Mouse (Mus musculus) ZHBTc4 (cell line): ENCODE measurements around the gene Tial1.

Experiments
- DNase-seq: peaks from one replicate; pipeline ENCODE4 v3.0.0-alpha.2; 2011; ENCODE audit warnings: low read depth, low spot score

Gene Tial1

GRCm38 (mm10) chr7:128461285-128462215 is at the start of gene Tial1:
Gene Tial1 (minus strand): TSS chr7:128461717.
- peak; percentile 99 for DNase-seq

GRCm38 (mm10) chr7:128504091-128504490 is 42.6 kb upstream of the Tial1 start:
- no peak for DNase-seq

- no peak for DNase-seq
Observed at GRCm38 (mm10) chr7:128499801-128500200, 38.3 kb upstream of the Tial1 start.

- no peak for DNase-seq
Observed at GRCm38 (mm10) chr7:128494546-128494945, 33.0 kb upstream of the Tial1 start.

- peak; percentile 72 for DNase-seq
Observed at GRCm38 (mm10) chr7:128488986-128489385, 27.5 kb upstream of the Tial1 start.

GRCm38 (mm10) chr7:128474322-128474721 is 12.8 kb upstream of the Tial1 start:
- DNase-seq, result peak; percentile 78

- DNase-seq, result peak; percentile 84
Observed at GRCm38 (mm10) chr7:128462406-128462805, 889 bp upstream of the Tial1 start.

- no peak for DNase-seq
Observed at GRCm38 (mm10) chr7:128460865-128461228, 670 bp downstream of the Tial1 start.

GRCm38 (mm10) chr7:128460131-128460864 is 1.2 kb downstream of the Tial1 start:
- peak; percentile 59 for DNase-seq

GRCm38 (mm10) chr7:128459791-128460130 is 1.8 kb downstream of the Tial1 start:
- peak; percentile 12 for DNase-seq

- DNase-seq, result no peak
Observed at GRCm38 (mm10) chr7:128458011-128458410, 3.5 kb downstream of the Tial1 start.

GRCm38 (mm10) chr7:128452731-128453130 is 8.8 kb downstream of the Tial1 start:
- no peak for DNase-seq

- no peak for DNase-seq
Observed at GRCm38 (mm10) chr7:128440584-128440983, 20.9 kb downstream of the Tial1 start.

GRCm38 (mm10) chr7:128439251-128439650 is 22.3 kb downstream of the Tial1 start:
- no peak for DNase-seq

- no peak for DNase-seq
Observed at GRCm38 (mm10) chr7:128438131-128438530, 23.4 kb downstream of the Tial1 start.

GRCm38 (mm10) chr7:128433213-128433612 is 28.3 kb downstream of the Tial1 start:
- no peak for DNase-seq

GRCm38 (mm10) chr7:128432574-128432973 is 28.9 kb downstream of the Tial1 start:
- no peak for DNase-seq

- DNase-seq, result no peak
Observed at GRCm38 (mm10) chr7:128422491-128422890, 39.0 kb downstream of the Tial1 start.

GRCm38 (mm10) chr7:128421701-128422100 is 39.8 kb downstream of the Tial1 start:
- no peak for DNase-seq

- no peak for DNase-seq
Observed at GRCm38 (mm10) chr7:128419690-128420089, 41.8 kb downstream of the Tial1 start.

- DNase-seq, result peak; percentile 62
Observed at GRCm38 (mm10) chr7:128417930-128418779, 43.4 kb downstream of the Tial1 start, which contains the start of gene Rgs10. Gene Rgs10 (minus strand): TSS chr7:128418758.
